Mouse (Mus musculus): ENCODE data around the gene Gm29666.

- no peak for TF ChIP-seq CTCF (IDR thresholded peaks at IDR 0.05 in 2 of 3, conservative IDR thresholded peaks at IDR 0.05 in 1 of 3; ENCODE audit: control insufficient read depth in 1 of 3, insufficient read depth in 1 of 3, low read depth in 2 of 3, low read length in 3 of 3, poor library complexity in 1 of 3, severe bottlenecking in 1 of 3)
- no peak for TF ChIP-seq MAFK (IDR thresholded peaks at IDR 0.05; ENCODE audit: borderline replicate concordance, low read depth, low read length)
- TF ChIP-seq POLR2A (IDR thresholded peaks at IDR 0.05; ENCODE audit: control insufficient read depth in 1 of 2, insufficient read depth in 1 of 2, low read depth in 1 of 2, low read length in 2 of 2, poor library complexity in 1 of 2), result no peak
- TF ChIP-seq ZMIZ1 (IDR thresholded peaks at IDR 0.05; ENCODE audit: low read depth, low read length), result no peak
- TF ChIP-seq EP300 (IDR thresholded peaks at IDR 0.05; ENCODE audit: low read depth in 1 of 2, low read length in 2 of 2), result no peak
- TF ChIP-seq HCFC1 (IDR thresholded peaks at IDR 0.05; ENCODE audit: low read depth, low read length), result no peak
- no peak for TF ChIP-seq ETS1 (IDR thresholded peaks at IDR 0.05; ENCODE audit: low read depth, low read length)
- TF ChIP-seq ZNF384 (IDR thresholded peaks at IDR 0.05; ENCODE audit: low read depth, low read length), result no peak
Observed at GRCm38 (mm10) chr15:84965575-84966360, 45.9 kb upstream of the Gm29666 start.
